Mouse (Mus musculus) adrenal gland, postnatal 0 days (tissue): ENCODE measurements around the gene Unc80. TPM values are rescaled to one million over a fixed set of nuclear protein-coding genes. Genes with fewer than 3 reads are reported as not detected.

Experiments used
- polyA plus RNA-seq: library from polyadenylated mRNA; unstranded; fragments of >200 nt; fragmentation: Nextera tagmentation; extraction: Ambion mirVana; gene quantifications from 2 replicates; pipeline ENCODE4 v1.2.1, GENCODE M21; 2015

Unc80 gene
- polyA plus RNA-seq: 1.5 and 1.8 TPM in 2 replicates

DNA sequence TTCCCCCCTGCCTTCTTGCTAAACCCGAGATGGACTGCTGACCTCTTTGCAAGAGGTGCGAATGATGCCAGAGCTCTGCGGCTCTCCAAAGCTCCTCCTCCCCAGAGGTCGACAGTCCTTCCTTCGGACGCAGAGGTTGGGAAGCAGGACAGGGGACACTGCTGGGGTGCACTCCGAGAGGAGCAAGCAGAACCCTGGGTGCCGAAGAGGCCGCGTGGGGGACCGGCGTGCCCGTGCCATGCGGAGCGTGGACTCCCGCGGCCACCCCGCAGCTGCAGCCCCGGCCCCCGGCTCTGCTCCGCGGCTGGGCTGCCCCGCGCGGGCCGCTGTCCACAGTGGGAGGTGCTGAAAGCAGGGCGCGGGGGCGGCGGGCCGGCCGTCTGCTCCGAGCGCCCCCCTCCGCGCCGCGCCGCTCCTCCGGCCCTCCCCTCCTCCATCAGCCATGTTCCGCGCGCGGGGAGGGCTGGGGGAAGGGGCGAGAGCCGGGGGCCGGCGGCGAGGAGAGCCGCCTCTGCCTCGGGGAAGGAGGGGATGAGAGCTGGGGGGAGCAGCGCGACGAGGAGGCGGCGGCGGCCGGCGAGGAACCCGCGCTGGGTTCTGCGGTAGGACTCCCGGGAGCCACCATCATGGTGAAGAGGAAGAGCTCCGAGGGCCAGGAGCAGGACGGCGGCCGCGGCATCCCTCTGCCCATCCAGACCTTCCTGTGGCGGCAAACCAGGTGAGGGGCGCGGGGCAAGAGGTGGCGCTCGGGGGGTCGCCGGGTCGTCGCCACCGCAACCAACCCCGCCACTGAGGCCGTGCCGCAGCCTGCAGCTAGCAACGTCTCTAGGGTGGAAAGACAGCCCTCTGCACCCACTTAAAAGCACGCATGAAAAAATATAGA is at the start of gene Unc80:
Unc80 (plus strand) TSS at position 547 of the 883 bp plus-strand sequence.

DNA sequence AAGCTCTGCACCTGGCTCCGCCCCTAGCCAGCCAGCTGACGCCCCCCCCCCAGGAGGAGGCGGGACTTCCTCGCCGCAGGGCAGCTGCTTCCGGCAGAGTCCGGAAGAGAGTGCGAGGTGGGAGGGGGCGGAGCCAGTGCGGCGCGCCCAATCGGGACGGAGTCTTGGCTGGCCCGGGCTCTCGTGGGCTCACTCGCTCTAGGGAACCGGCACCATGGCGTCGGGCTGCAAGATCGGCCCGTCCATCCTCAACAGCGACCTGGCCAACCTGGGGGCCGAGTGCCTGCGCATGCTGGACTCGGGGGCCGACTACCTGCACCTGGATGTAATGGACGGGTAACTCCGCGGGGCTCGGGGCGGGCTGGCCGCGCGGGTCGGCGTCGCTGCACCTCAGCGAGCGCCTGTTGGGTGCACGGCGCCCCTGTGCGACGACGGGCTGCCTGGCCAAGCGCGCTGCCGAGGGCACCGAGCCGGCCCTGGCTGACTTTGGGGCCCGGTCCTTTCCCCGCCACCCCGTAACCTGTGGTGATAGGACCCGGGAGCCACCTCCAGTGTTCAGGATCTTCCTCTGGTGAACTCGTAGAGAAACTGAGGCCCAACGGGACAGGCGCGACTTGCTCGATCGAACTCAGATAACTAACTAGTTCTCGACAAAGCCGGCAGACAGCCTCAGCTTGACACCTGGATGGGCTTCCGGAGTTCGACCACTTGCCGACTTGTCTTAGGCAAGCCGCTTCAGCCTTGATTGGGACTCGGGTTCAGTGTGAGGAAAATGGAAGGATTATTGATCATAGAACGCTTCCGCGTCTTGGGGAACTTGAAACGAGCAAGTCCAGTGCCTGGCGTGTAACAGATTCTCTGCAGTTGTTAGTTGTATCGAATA is 232.8 kb downstream of the Unc80 start, which contains the start of gene Rpe:
Rpe (plus strand) TSS at position 139 of the 883 bp plus-strand sequence.

Other genes with a start within 250 kb of the Unc80 start
- 45.7 and 47.2 TPM in 2 replicates for gene Rpe, start 232.5 kb downstream of the Unc80 start, polyA plus RNA-seq